Mouse (Mus musculus) kidney, adult 8-10 months (tissue): ENCODE measurements at regions not wholly inside any gene's neighbourhood (a gene's known extent, or its start where the extent isn't known, plus 50 kb on each side); places are given as distances from the start of the nearest gene placed in this dataset.

Experiments
- DNase-seq, 2 experiments: peaks; one replicate each; pipeline ENCODE4 v3.0.0; 2022

GRCm38 (mm10) chr6:12140596-12140995, 233.0 kb downstream of the Phf14 start:
- no peak for DNase-seq

DNA sequence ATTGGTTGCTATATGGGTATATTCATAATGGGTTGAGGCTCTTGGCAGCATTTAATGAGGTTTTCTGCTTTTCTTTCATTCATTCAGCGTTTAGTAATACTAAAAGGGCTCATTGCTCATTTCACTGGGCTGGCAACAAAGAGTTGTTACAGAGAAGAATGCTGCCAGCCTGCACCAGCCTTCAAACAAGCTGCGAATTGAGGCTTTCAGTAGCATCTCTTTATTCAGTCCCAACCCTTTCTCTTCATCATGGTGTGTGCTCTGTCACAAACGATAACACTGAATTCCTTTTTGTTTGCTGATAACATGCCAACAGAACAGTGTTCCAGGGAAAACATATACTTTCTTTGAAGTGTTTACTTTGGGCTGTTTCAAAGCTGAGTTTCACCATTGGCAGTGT, 237.6 kb downstream of the Phf14 start:
- DNase-seq: no peak

GRCm38 (mm10) chr6:12150613-12151333, 243.2 kb downstream of the Phf14 start:
- no peak for DNase-seq

DNA sequence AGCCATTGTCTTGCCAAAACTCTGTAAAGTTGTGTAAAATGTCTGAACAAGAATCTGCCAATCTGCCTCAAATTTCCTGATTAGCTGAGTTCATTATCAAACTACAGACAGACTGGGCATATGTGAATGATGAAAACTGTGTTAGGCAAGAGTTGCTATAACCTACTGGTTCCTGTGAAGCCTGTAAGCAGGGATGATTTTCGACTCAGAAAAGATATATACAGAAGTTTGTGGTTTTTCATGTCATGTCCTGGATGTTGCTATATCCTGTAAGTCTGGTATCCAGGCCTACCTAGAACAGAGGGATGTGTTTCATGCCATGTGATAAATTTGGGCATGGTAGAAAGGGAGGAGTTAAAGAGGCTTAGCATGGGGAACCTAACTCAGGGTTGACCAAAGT, 256.4 kb downstream of the Phf14 start:
- no peak for DNase-seq

DNA sequence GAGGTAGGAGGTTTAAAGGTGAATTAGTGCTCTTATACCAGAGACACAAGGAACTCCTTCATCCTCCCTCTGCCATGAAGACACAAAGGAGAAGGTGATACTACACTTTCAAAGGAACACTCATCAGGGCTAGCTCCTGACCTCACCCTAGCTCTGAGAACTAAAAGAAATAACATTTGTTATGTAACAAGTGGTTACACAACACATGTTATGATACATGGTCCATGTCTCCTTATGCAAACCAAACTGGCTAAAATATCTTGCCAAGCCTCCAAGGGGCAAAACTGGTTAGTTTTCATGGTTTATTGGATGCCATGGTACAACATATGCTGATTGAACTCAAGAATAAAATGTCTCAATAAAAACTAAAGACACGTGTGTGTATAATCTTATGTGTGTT, 260.9 kb downstream of the Phf14 start:
- no peak for DNase-seq

DNA sequence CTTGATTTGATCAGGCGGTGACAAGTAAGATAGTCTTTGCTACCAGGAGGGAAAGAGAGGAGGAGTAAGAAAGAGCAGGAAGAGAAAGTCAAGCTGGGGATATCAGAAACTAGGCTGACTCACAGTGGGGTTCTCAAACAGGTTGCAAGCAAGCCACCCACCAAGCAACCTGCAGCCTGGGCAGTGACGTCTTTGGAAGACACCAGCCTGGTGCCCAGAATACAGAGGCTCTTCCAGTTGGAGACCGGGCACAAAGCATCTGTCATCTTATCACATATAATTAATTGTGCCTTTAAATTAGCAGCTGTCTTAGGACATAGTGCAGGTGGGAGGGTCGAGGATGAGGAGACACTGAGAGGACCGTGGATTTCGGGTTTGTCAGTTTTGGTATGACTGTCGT, 261.8 kb downstream of the Phf14 start:
- DNase-seq: no peak

DNA sequence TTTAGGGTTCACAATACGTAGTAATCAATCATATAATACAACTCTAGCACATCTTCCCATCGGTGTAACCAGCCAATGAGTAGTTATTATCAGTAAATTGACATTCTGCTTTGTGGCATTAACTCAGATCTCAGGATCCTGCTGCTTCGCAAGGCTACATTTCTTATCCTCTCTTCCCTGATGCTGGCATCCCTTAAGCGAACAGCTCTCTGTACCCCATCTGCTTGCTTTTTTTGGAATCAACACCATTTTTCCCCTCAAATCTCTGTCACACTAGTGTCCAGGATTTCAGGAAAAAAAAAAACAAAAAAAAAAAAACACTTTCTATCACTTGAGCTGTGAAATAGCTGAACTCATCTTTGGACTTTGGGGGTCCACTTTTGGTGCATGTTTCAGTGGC, 263.1 kb downstream of the Phf14 start:
- no peak for DNase-seq

- no peak for DNase-seq
Measured at GRCm38 (mm10) chr6:12171189-12171588, 263.6 kb downstream of the Phf14 start.

GRCm38 (mm10) chr6:12177996-12178395, 270.4 kb downstream of the Phf14 start:
- no peak for DNase-seq

GRCm38 (mm10) chr6:12180951-12181350, 273.3 kb downstream of the Phf14 start:
- no peak for DNase-seq

DNA sequence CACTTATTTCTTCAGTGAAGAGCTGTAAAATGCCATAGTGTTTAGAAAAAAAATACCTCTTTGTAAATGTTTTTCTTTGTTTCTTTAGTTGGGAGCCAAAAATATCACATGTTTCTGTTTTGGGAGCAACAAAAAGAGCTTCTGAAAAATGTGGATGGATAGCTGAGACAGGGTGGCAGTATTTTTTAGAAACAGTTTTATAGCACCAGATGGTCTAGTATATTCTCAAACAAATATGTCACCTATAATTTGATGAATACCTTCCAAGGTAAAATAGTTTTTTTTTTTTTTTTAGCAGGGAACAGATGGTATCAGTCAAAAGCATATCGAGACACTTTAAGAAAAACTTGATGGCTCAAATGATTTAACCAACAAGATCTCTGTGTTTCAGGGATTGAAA, 302.6 kb downstream of the Phf14 start:
- no peak for DNase-seq

DNA sequence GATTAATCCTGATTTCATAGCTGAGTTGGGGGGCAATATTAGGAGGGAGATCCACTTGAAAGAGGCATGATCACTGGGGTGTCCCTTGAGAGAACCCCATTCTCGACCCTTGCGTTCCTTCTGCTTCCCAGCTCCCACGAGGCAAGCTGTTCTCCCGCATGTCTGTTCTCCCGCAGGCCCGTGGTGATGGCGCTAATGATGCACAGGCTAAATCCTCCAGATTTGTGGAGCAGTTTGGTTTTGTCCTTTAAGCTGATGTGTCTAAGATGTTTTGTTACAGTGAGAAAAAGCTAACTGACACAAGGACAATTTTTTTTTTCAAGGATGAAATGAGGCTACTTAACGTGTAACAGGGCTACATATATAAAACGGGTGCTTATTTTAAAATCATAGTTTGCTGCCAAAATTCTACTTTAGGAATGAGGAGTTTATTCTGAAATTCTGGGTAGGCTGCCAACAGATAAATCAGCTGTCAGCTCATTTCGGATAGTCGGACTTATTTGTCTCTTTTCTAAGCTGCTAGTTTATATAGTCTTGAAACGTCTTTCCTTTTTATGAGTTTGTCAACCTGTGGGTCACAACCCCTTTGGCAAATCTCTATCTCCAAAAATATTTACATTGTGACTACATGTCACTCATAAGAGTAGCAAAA, 307.0 kb downstream of the Phf14 start:
- no peak for DNase-seq

DNA sequence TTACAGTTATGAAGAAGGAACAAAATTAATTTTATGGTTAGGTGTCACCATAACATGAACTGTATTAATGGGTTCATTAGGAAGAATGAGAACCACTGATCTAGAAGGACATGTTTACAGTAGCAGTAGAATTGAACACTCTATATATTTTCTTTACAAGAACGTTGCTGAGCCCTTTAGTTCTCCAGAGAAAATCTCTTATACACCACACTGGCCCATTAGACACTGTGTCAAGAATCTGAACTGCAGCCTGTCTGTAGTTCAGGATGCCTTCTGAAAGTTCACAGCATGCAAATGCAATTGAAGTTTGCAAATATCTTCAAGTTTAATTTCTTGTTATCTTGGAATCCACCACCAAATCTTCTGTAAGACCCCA, 307.6 kb downstream of the Phf14 start:
- no peak for DNase-seq

DNA sequence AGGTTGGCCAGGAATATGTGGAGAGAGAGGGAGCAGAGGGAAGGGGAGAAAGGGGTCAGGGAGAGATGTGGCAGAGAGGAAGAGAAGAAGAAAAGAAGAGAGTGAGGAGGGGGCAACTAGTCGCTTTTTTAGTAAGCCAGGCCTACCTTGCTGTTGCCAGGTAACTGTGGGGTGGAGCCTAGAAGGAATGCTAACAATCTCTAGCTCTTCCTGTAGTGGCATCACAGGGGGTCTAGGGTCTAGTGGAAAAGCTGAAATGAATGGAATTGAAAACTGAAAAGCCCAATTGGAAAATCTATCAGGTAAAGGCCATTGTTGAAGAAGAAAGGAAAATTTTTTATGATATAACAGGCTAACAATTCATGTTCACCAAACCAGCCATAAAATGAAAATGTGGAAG, 336.5 kb downstream of the Phf14 start:
- no peak for DNase-seq

DNA sequence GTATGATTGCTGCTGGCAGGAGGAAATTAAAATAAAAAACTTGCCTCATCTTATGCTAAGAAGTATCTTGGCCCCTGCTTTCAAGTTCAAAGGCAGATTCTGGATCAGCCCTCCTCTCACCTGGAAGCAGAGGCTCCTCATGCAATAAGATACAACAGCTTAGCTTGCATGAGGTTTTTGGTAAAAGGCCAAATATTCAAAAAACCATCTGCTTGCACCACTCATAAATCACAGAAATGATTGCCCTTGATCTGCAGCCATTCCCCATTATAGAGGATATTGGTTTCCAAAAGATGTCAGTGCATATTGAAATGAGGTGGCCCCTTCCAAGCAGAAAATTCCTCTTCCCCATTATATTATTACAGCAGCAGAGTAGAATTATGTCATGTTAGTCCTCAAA, 340.4 kb downstream of the Phf14 start:
- no peak for DNase-seq

- no peak for DNase-seq
Measured at GRCm38 (mm10) chr6:12248599-12248998, 341.0 kb downstream of the Phf14 start.

- no peak for DNase-seq
Measured at GRCm38 (mm10) chr6:12254507-12254906, 346.9 kb downstream of the Phf14 start.

DNA sequence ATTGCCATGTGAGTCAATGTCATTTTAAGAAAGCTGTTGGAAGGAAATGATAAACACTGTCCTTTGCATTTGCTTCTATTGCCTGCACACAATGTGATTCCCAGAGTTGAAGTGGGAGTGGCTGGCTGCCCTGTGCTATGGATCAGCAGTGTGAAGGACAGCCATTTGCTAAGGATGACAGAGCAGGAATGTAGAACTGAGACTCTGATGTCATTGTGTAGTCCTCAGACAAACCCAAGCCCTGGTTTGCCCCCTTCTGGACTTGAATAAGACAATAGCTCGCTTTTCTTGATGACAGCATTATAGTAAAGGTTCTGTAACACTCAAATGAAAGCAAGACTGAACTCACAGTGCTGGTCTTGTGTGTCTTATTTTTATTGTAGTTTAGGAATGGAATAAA, 347.8 kb downstream of the Phf14 start:
- no peak for DNase-seq

DNA sequence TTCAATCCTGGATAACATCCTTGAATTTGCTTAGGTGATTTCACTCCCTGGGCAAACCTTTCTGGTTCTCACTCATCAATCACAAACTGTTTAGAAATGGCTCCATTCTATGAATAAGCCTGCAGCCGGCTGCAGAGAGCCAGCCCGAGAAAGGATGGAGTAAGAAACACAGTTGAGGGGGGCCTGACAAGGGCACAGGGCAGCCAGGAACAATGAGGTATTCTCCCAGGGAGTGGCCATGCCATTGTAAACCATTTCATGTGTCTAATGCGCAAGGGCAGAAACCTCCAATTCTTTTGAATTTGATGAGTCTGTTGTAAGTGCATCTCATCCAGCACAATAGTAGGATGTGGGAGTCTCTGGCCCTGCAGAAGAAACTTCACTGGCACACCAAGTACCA, 350.7 kb downstream of the Phf14 start:
- DNase-seq: no peak

DNA sequence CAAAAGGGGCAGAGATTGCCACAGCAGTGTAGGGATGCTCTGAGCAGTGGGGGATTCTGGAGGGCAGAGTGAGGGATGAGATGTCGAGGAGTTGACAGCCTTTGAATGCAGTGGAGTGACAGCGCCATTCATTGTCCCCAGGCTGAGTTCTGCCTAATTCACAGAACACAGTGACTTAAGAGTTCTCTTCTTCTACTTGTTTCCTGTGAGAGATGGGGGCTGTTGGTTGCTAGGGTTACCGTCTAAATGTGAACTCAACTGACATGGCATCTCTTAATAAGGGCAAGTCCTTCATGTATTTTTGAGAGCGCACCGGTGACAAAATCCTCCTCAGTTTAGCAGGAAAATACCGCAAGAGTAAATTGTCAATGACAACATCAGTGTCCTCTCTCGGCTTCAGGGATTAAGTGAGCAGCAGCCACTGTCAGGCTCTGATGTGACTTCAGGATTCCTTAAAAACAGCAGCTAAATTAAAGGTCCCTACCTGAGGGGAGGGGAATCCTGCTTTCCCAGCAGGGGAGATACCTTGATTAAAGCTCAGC, 351.4 kb downstream of the Phf14 start:
- DNase-seq: no peak

DNA sequence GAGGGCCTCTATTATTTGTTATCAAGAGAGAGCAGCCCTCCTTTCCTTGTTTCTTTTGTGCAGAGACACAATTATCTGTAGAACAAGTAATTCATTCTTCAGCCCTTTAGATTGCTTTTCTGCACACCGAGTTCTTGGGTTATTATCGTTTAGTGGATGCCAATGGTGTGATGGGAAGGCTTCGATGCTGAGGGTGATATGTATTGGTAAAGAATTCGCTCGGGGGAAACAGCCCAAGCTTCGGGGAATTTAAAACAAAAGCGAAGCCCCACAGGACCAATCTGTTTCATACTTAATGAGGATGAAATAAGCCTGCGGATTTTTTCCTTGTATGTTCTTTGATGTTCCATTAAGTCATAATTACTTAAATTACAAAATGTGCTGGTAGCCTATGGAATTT, 352.0 kb downstream of the Phf14 start:
- DNase-seq: no peak

GRCm38 (mm10) chr6:12260325-12261076, 352.9 kb downstream of the Phf14 start:
- DNase-seq: peak; percentile 13 to 23
